Mouse (Mus musculus) intestine, embryonic 15.5 days (tissue): Measurements from ENCODE around the gene Gm13030. TPM values are rescaled to one million over a fixed set of nuclear protein-coding genes. Genes with fewer than 3 reads are reported as not detected.
A peak's percentile ranks its signal among the peaks of the same experiment; 100 is the strongest.

Experiments
- ATAC-seq: fragments of 200-750 bp; cut with Nextera tagmentation; 2 replicates; pipeline ENCODE4 v1.8.0; 2017; ENCODE audit warnings: moderate TSS enrichment, moderate library complexity
- H3K27ac ChIP-seq: fragments of 300-500 bp; sonication (generic); 2 replicates; pipeline ENCODE4 v1.5.1; 2015; ENCODE audit warnings: mild to moderate bottlenecking, inconsistent platforms
- H3K27me3 ChIP-seq: fragments of 300-500 bp; sonication (generic); replicated peaks from 2 replicates; pipeline ENCODE4 v1.6.1; 2015; ENCODE audit warnings: inconsistent platforms
- H3K36me3 ChIP-seq: fragments of 300-500 bp; sonication (generic); 2 replicates; pipeline ENCODE4 v1.6.1; 2015; ENCODE audit warnings: inconsistent platforms
- H3K4me1 ChIP-seq: fragments of 300-500 bp; sonication (generic); replicated peaks from 2 replicates; pipeline ENCODE4 v1.6.1; 2015; ENCODE audit warnings: inconsistent platforms
- H3K4me2 ChIP-seq: fragments of 300-500 bp; sonication (generic); replicated peaks from 2 replicates; pipeline ENCODE4 v1.6.1; 2015; ENCODE audit warnings: mild to moderate bottlenecking, inconsistent platforms
- H3K4me3 ChIP-seq: fragments of 300-500 bp; sonication (generic); replicated peaks from 2 replicates; pipeline ENCODE4 v1.5.1; 2015; ENCODE audit warnings: inconsistent platforms
- H3K9ac ChIP-seq: fragments of 300-500 bp; sonication (generic); 2 replicates; pipeline ENCODE4 v1.6.1; 2015; ENCODE audit warnings: inconsistent platforms
- H3K9me3 ChIP-seq: fragments of 300-500 bp; sonication (generic); 2 replicates; pipeline ENCODE4 v1.6.1; 2016; ENCODE audit warnings: inconsistent platforms
- WGBS: fragments of 180-500 bp; shearing (Covaris S2); methylation state at CpG from one replicate; pipeline ENCODE4 v1.1.7; 2015; 5-methylcytosine and 5-hydroxymethylcytosine counted together
- polyA plus RNA-seq: library from polyadenylated mRNA; unstranded; fragments of >200 nt; fragmentation: Nextera tagmentation; extraction: Ambion mirVana; gene quantifications from 2 replicates; pipeline ENCODE4 v1.2.1, GENCODE M21; 2015

Gm13030 gene
- polyA plus RNA-seq, 1 experiment from 2014 or later = not detected

DNA sequence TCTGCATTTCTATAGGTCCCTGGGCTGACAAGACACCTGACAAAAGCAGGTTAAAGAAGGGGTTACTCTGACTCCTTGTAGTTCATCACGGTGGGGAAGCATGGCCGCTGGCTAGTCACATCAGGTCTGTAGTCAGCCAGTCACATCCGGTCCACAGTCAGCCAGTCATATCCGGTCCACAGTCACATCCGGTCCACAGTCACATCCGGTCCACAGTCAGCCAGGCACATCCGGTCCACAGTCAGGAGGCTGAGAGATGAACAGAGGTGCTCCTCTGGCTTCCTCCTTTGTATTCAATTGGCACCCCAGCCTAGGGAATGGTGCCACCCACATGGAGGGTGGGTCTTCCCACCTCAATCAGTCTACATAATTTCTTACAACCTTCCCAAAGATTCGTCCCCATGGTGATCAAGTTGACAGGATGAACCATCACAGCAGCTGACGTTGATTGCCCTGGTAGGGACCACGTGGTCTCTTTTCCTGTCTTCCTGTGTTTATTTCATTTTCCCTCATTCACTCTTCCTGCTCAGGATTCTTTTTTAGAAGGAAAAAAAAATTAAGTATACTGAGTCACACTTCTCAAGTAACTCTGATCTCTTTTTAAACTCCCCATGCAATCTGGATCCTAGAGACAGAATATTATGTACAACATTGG, 10.3 kb downstream of the Gm13030 start, which contains the start of gene Pla2g5:
TSS of gene Pla2g5 (minus strand) at position 139 of the 655 bp plus-strand sequence.
- no peak within 1 kb of the TSS for H3K4me3 ChIP-seq
- 69% methylated on average over 10 of the region's 10 CpGs for WGBS
- no peaks in the 10 kb centered on the region for H3K9me3 ChIP-seq
- H3K36me3 ChIP-seq = no peaks in the 10 kb centered on the region
- H3K4me1 ChIP-seq = no peaks in the 10 kb centered on the region
- H3K9ac ChIP-seq = no peak within 1 kb of the TSS
- no peak for ATAC-seq
- no peak within 1 kb of the TSS for H3K4me2 ChIP-seq
- H3K27me3 ChIP-seq = no peaks in the 10 kb centered on the region
- no peak within 1 kb of the TSS for H3K27ac ChIP-seq

DNA sequence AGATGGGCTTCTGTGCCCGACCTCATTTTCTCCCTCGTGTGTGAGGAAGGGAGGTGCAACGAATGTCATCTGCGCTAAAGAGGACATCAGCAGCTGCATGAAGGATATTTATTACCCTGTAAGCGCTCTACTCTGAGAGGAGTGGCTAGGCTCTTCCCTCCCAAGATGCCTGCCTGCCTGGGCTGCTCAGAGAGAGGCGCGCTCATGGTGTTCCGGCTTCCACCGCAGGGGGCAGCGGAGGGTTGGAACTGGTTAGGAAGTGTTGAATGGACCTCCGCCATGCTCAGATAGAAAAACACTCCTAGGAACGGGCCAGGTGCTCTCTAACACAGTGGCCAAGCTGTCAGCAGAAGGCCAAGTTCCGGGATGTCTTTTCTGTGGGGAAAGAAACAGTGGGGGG, 14.0 kb downstream of the Gm13030 start:
- no peaks in the 10 kb centered on the region for H3K9me3 ChIP-seq
- peak overlapping the region; percentile 48 for H3K4me2 ChIP-seq
- no peaks in the 10 kb centered on the region for H3K36me3 ChIP-seq
- ATAC-seq = peak; percentile 77
- H3K9ac ChIP-seq = no peak overlapping the region
- H3K4me3 ChIP-seq = peak overlapping the region; percentile 14; the same call in 1 of the 2 replicates
- H3K27me3 ChIP-seq = no peaks in the 10 kb centered on the region
- H3K4me1 ChIP-seq = no peaks in the 10 kb centered on the region
- WGBS = 6% methylated on average over 13 of the region's 13 CpGs
- no peak overlapping the region for H3K27ac ChIP-seq

DNA sequence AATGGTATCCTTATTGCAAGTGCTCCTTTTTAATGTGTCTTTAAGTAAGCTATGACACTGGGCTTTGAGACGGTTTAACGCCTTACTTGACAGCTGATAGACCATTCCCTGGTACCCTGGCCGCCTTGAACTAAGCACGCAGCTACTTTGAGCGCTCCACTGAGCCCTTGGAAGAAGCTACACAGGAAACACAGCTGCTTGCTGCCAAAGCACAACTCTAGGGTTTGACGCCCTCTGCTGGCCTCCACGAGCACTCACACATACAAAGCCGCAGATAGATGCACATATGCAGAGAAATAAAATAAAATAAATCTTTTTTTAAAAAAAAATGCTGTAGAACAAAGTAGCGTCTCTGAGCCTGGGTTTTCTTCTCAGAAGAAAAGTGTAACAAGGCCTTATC, 14.5 kb downstream of the Gm13030 start:
- H3K9me3 ChIP-seq = no peaks in the 10 kb centered on the region
- no peak overlapping the region for H3K27ac ChIP-seq
- peak overlapping the region; percentile 14; the same call in 1 of the 2 replicates for H3K4me3 ChIP-seq
- no peaks in the 10 kb centered on the region for H3K36me3 ChIP-seq
- ATAC-seq = no peak
- H3K4me1 ChIP-seq = no peaks in the 10 kb centered on the region
- 31% methylated on average over 9 of the region's 9 CpGs for WGBS
- H3K27me3 ChIP-seq = no peaks in the 10 kb centered on the region
- H3K9ac ChIP-seq = no peak overlapping the region
- peak overlapping the region; percentile 48 for H3K4me2 ChIP-seq

DNA sequence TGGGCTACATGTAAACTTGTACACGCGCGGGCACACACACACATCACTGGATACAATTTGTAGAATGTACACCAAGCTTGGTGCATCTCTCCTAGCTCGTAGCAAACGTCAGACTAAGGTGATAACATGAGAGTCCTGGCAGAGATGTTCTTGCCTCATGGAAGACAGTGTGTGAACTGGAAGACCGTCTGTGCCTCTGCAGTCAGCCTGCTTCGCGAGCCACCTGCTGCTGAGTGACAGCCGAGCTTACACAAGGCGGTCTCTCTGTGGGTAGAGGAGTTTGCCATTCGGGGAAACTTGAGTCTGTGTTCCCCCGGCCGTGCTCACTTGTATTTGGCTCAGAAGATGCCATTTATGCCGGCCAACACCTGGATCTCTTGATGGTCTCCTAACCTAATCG, 15.3 kb downstream of the Gm13030 start:
- no peak overlapping the region for H3K4me3 ChIP-seq
- H3K4me2 ChIP-seq = no peak overlapping the region
- WGBS = 81% methylated on average over 15 of the region's 15 CpGs
- no peaks in the 10 kb centered on the region for H3K36me3 ChIP-seq
- no peaks in the 10 kb centered on the region for H3K9me3 ChIP-seq
- H3K27me3 ChIP-seq = no peaks in the 10 kb centered on the region
- H3K4me1 ChIP-seq = no peaks in the 10 kb centered on the region
- ATAC-seq = no peak
- H3K27ac ChIP-seq = no peak overlapping the region
- no peak overlapping the region for H3K9ac ChIP-seq

DNA sequence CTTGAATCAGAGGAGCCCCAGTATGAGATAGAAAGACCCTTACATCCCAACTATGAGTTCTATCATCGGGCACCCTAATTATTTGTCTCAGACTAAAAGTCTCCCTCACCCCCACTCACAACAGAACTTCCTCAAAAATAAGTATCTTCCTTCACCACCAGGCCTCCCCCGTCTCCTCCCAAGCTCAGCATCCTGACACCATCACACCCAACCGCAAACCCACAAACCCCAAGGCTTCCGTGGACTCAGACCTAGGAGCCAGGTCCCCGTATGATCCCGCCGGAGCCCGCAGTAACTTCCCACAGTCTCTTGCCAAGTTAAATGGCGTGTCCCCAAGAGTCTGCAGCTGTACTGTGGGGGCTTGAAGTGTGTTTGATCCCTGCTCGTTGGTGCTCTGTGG, 16.2 kb downstream of the Gm13030 start:
- H3K9ac ChIP-seq = no peak overlapping the region
- WGBS = 85% methylated on average over 10 of the region's 10 CpGs
- no peaks in the 10 kb centered on the region for H3K9me3 ChIP-seq
- H3K27ac ChIP-seq = no peak overlapping the region
- no peaks in the 10 kb centered on the region for H3K36me3 ChIP-seq
- H3K4me2 ChIP-seq = no peak overlapping the region
- no peaks in the 10 kb centered on the region for H3K4me1 ChIP-seq
- no peak for ATAC-seq
- H3K4me3 ChIP-seq = no peak overlapping the region
- H3K27me3 ChIP-seq = no peaks in the 10 kb centered on the region

DNA sequence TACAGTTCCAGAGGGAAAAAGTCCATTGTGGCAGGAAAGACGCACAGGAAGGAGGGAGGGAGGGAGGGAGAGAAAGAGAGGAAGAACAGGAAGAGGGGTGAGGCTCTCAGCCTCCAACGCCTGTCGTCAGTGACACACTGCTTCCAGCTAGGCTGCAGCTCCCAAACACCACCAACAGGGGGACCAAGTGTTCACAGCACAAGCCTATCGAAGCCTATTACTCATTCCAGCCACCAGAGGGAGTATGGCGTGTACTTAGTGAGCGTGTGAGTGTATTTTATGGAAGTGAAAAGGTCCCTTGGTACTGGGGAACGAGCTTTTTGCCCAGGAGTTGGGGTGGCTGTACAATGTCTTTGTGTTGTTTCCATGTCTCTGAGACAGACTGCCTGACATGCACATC, 17.3 kb downstream of the Gm13030 start:
- Histone ChIP-seq H3K9me3 (no peaks in the 10 kb centered on the region), H3K4me3 (no peak overlapping the region), H3K4me2 (no peak overlapping the region), H3K27ac (no peak overlapping the region), H3K27me3 (no peaks in the 10 kb centered on the region), H3K9ac (no peak overlapping the region), H3K4me1 (no peaks in the 10 kb centered on the region), H3K36me3 (no peaks in the 10 kb centered on the region)
- ATAC-seq = peak; percentile 49; the same call in 1 of the 2 replicates
- 31% methylated on average over 7 of the region's 7 CpGs for WGBS

DNA sequence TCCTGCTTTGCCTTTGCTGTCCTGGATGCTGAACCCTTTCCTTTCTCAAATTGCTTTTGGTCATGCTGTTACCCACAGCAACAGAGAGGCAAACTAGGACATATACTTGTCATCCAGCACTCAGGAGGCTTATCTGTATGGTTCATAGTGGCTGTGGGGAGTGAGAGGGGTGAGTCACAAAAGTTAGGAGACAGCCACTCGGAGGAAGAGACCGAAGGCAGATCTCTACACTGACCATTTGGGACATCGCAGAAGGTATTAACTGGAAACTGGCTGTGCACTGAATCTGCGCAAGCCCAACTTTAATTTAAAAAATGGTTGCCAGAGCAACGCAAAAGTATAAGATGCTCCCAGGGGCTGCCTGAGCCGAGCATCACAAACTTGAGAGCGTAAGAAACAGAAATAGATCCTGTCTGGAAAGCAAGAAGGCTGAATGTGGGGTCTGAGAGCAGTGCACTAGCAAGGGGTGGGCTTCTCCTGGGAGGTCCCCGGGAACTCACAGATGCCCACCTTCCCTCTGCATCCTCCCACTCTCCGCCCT, 18.6 kb downstream of the Gm13030 start:
- H3K4me3 ChIP-seq = no peak overlapping the region
- H3K27ac ChIP-seq = no peak overlapping the region
- WGBS = 88% methylated on average over 9 of the region's 9 CpGs

DNA sequence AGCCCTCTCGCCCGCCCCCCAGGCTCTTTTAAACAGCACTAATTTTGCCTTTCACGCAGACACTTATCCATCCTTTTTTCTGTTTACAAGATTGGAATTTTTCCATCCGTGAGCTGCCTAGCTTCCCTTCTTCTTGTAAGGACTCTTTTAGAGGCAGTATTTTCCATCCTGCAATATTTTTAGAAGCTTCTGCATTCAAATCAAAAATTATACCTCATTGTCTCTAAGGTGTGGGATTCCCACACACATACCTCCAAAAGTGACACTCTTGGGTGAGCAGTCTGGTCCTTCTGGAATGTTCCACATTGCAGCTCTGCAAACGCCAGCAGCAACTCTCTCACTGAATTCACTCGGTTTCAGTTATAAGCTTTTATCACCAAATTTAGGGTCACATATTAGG, 20.8 kb downstream of the Gm13030 start:
- H3K4me2 ChIP-seq = no peak overlapping the region

More for the DNA sequence above, 18.6 kb downstream of the Gm13030 start:
- H3K9ac ChIP-seq = no peak overlapping the region
- ATAC-seq = no peak
- H3K9me3 ChIP-seq = no peaks in the 10 kb centered on the region
- no peaks in the 10 kb centered on the region for H3K4me1 ChIP-seq
- no peaks in the 10 kb centered on the region for H3K36me3 ChIP-seq
- H3K27me3 ChIP-seq = no peaks in the 10 kb centered on the region
- H3K4me2 ChIP-seq = no peak overlapping the region

DNA sequence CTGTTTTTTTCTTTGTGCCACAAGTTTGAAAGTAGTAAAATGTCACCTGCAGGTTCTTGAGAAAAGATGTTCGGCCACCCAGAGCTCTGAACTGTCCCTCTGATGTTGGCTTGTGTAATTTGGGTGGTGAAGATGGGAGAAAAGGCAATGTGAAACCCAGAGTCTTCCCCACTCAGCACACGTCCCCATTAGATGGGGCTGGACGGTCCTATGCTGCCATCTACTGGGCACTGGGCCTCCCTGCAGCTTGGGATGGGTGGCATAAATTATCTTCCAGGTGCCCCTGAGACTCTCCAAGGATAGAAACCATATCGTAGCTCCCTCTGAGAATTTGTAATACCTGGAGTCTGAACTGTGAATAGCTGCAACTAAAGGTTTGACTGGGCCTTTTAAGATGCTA, 22.3 kb downstream of the Gm13030 start:
- WGBS = 5% methylated on average over 4 of the region's 4 CpGs
- Histone ChIP-seq H3K9ac (no peak overlapping the region), H3K27me3 (no peaks in the 10 kb centered on the region), H3K27ac (no peak overlapping the region), H3K4me2 (no peak overlapping the region), H3K36me3 (no peaks in the 10 kb centered on the region), H3K4me1 (no peaks in the 10 kb centered on the region), H3K4me3 (no peak overlapping the region), H3K9me3 (no peaks in the 10 kb centered on the region)
- ATAC-seq = peak; percentile 49; the same call in 1 of the 2 replicates

More for the DNA sequence above, 20.8 kb downstream of the Gm13030 start:
- ATAC-seq = no peak
- H3K36me3 ChIP-seq = no peaks in the 10 kb centered on the region
- no peak overlapping the region for H3K4me3 ChIP-seq
- WGBS = 64% methylated on average over 6 of the region's 6 CpGs
- H3K4me1 ChIP-seq = no peaks in the 10 kb centered on the region
- H3K27me3 ChIP-seq = no peaks in the 10 kb centered on the region
- no peak overlapping the region for H3K9ac ChIP-seq
- H3K9me3 ChIP-seq = no peaks in the 10 kb centered on the region
- no peak overlapping the region for H3K27ac ChIP-seq

DNA sequence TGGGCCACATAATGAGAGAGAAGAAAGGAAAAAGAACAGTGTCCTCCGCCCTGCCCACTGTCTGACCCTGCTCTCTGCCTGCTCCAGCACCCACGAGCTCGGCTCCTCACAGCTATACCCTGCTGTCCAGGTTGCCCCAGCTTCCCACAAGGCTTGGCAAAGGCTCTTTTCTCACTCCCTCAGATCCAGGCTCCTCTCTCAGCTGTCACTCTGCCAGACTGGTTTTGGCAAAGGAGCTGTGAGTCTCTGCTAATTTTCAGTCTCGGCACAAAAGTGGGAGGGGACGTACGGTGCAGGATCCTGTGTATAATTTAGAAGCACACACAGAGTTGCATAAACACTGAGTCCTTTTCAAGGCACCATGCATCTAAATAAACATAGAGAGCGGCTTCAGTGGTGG, 32.4 kb downstream of the Gm13030 start:
- ATAC-seq = no peak
- H3K9ac ChIP-seq = no peak overlapping the region
- no peaks in the 10 kb centered on the region for H3K36me3 ChIP-seq
- H3K9me3 ChIP-seq = peaks cover 4% of the 10 kb centered on the region; the same call in 1 of the 2 replicates
- no peaks in the 10 kb centered on the region for H3K27me3 ChIP-seq
- no peak overlapping the region for H3K4me3 ChIP-seq
- WGBS = 64% methylated on average over 7 of the region's 7 CpGs
- H3K4me2 ChIP-seq = no peak overlapping the region
- H3K27ac ChIP-seq = no peak overlapping the region
- H3K4me1 ChIP-seq = no peaks in the 10 kb centered on the region

DNA sequence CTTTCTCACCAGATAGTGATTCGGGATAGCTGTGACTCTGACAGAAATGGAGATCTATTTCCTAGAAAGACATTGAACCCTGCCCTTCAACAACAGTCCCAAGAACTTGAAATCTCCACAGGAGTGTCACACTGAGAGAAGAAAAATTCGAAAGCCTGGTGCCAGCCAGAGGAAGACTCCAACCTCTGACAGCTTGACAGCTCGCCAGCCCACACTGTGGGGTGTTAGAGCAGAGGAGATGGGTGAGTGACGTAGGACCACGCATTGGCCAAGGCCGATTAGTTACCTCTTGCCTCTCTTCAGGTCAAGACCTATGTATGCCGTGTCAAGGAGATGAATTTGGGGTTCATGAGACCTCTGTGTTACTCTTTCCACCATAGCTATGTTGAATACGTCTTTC, 33.0 kb downstream of the Gm13030 start:
- Histone ChIP-seq H3K4me3 (no peak overlapping the region), H3K27me3 (no peaks in the 10 kb centered on the region), H3K27ac (no peak overlapping the region), H3K4me2 (no peak overlapping the region), H3K36me3 (no peaks in the 10 kb centered on the region), H3K9ac (no peak overlapping the region), H3K4me1 (no peaks in the 10 kb centered on the region), H3K9me3 (peaks cover 4% of the 10 kb centered on the region; the same call in 1 of the 2 replicates)
- no peak for ATAC-seq
- WGBS = 87% methylated on average over 8 of the region's 8 CpGs

DNA sequence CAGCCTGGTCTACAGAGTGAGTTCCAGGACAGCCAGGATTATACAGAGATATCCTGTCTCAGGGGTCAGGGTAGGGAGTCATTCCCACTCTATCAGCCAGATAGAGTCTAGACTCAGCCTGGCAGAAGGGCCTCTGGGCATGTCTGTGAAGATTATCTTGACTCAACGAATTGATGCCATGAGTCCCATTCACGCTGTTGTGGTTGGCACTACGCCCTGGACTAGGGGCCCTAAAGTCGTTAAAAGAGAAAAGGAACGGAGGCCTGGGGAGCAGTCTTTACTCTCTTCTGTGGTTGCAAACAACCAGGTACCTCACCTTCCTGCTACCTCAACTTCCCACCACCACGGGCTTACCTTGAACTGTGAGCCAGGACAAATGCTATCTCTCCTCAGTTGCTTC, 34.0 kb downstream of the Gm13030 start:
- H3K4me2 ChIP-seq = no peak overlapping the region
- H3K4me1 ChIP-seq = 0 out of 2 replicates have a peak, but pooled peaks cover 3% of the 10 kb centered on the region
- H3K4me3 ChIP-seq = no peak overlapping the region
- H3K9me3 ChIP-seq = peaks cover 4% of the 10 kb centered on the region; the same call in 1 of the 2 replicates
- no peak for ATAC-seq
- no peaks in the 10 kb centered on the region for H3K36me3 ChIP-seq
- H3K27ac ChIP-seq = no peak overlapping the region
- no peak overlapping the region for H3K9ac ChIP-seq
- 79% methylated on average over 6 of the region's 6 CpGs for WGBS
- no peaks in the 10 kb centered on the region for H3K27me3 ChIP-seq

DNA sequence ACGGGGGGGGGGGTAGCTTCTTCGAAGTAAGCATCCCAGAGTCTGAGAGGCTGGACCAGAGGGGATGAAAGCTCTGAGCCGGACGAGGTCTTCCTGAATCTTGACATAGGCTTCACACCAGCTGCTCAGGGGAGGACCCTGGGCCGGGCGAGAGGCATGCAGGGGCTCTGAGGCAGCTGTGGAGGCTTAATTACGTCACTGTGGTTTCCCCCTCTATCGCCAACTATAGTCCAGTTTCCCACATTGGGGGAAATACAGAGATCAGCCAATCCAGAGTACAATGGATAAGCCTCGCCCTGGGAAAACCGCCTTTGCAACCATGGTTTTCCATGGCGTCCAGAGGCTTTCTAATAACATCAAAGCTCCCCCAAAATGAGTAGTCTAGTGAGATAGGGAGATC, 46.6 kb downstream of the Gm13030 start:
- H3K4me1 ChIP-seq = 0 out of 2 replicates have a peak, but pooled peaks cover 13% of the 10 kb centered on the region
- no peak overlapping the region for H3K4me3 ChIP-seq
- H3K4me2 ChIP-seq = no peak overlapping the region
- 68% methylated on average over 11 of the region's 11 CpGs for WGBS
- no peaks in the 10 kb centered on the region for H3K9me3 ChIP-seq
- H3K27me3 ChIP-seq = no peaks in the 10 kb centered on the region
- H3K27ac ChIP-seq = no peak overlapping the region
- H3K9ac ChIP-seq = no peak overlapping the region
- ATAC-seq = no peak
- H3K36me3 ChIP-seq = no peaks in the 10 kb centered on the region
